Mouse (Mus musculus) left cerebral cortex, postnatal 25 days (tissue): Measurements from ENCODE around the gene Pnma1. TPM values are rescaled to one million over a fixed set of nuclear protein-coding genes. Genes with fewer than 3 reads are reported as not detected.

Experiments used
- DNase-seq, 2 experiments: peaks; one replicate each; pipeline ENCODE4 v3.0.0; 2022; ENCODE audit warnings: low spot score in 2 of 2, mixed read lengths in 1 of 2
- intact Hi-C: fragments of 180-260 bp; cut with DNase I; formaldehyde crosslinking; loops from one replicate; pipeline ENCODE4 v1.15.1; 2025
- total RNA-seq, 2 experiments: library from RNA; stranded (reverse); gene quantifications; 2 replicates each; pipeline ENCODE4 v1.2.3; 2021

Gene Pnma1
- total RNA-seq, 2 experiments from 2014 or later, result 4.9 to 5.2 TPM

DNA sequence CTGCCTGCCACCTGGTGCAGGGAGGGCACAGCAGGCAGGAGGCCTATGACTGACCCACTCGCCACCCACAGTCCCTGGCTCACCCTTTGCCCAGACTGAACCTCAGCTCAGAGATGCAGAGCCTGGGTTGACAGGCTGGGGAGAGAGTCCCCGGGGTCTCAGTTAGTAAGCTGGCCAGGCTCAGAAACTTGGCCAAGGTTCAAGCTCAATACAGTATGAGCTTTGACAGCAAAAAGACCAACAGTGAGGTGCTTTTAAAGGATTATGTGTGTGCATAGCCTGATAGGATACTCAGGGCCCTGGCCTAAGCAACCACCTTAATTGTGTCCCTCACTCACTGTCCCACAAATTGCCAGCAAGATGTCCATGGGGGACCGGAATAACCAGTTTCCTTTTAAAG lies 31.8 kb upstream of the Pnma1 start:
- intact Hi-C loops, result no loop called here
- no peak for DNase-seq

DNA sequence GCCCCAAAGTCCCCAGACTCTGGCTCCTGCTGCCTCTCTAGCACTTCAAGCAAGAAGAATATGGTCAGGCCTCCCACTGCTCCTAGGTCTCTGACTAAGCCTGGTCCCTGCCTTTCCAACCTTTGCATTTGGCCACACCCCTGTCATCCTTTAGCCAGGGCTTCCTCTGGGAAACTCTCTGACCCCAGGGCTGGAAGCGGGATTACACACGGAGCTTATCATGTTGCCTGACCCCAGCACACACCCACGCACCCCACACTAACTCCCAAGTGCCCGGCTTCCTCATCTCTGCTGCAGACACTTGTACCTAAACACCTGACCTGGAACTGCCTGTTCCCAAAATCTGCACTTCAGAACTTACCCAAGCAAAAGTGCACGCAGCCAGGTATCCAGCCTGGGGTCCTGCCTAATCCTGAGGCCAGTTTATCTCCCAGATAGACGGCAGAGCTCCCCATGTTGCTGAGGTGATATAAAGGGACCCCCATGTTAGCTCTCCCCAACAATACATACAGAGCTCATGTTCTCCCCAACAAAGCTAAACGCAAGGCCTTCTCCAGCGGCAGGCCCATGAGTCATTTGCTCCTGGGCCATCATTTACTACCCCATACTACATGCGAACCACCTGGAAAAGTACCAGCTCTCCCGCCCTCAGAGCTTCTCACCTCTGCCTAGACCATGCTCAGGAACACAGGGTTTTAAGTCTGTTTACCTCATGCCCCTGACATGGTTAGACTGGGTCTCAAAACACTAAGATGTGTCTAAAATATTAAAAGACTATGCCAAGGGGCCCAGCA lies 30.6 kb upstream of the Pnma1 start:
- intact Hi-C loops, result loop anchor here (5.0 kb wide), 1 partner anchor 38 kb away; the partner anchor contains the start of gene Elmsan1
- no peak for DNase-seq

DNA sequence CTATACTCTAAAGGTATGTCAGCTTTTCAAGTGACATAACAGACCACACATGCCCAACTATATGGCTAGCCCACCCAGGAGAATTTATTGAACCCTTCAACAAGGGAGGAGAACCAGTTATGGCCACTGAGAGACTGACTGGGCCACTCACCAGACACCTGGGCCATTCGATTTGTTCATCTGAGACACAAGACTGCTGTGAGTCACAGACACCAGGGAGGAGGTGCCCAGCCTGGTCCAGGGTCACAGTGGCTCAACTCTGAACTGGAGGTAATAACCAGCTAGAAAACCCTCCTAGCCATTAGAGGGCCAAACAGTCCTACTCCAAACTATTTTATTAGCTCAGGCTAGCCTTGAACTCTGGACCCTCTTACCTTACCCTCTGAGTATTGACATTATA lies 29.8 kb upstream of the Pnma1 start:
- DNase-seq, result no peak
- intact Hi-C loops, result loop anchor here (5.0 kb wide), 1 partner anchor 39 kb away; the partner anchor contains the start of gene Elmsan1

DNA sequence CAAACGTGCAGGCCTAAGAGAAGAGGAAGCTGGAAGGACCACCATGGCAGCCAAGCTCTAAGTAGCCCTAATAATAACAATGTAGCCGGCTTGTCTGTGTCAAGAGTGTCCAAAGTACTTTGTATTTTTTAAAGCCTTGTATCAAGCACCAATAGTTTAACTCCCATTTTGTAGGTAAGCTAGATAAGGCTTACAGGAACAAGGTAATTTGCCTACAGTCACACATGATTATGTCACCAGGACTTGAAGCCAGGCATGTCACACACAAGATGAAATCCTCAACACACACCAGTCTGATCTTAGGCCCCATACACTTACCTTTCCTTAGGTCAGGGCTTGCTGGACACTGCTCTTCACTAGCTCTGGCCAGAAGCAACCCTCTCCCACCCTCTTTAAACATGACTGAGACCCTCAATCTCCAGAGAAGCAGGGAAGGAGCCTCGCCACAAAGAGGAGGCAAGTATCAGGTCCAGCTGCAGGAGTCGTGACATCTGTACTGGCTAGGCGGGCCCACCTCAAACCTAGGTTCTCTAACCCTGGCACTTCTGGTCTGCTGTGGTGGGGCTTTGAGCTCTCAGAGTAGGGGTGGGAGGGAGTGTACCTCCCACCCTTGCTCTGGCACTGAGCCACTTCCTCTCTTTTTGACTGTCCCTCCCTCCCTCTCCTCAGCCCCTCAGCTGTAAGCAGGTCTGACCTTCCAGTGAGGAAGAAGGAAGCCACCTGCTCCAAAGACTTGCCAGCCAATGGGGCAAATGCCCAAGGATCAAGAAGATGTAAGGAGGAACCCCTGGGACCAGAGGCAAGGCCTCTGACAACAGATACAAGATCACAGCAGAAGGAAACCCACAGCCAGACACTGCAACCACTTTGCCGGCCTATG lies 28.8 kb upstream of the Pnma1 start:
- no peak for DNase-seq
- intact Hi-C loops, result loop anchor here (2.0 to 5.0 kb wide), 2 partner anchors 16 to 40 kb away; partner anchors contain the start of gene Elmsan1

DNA sequence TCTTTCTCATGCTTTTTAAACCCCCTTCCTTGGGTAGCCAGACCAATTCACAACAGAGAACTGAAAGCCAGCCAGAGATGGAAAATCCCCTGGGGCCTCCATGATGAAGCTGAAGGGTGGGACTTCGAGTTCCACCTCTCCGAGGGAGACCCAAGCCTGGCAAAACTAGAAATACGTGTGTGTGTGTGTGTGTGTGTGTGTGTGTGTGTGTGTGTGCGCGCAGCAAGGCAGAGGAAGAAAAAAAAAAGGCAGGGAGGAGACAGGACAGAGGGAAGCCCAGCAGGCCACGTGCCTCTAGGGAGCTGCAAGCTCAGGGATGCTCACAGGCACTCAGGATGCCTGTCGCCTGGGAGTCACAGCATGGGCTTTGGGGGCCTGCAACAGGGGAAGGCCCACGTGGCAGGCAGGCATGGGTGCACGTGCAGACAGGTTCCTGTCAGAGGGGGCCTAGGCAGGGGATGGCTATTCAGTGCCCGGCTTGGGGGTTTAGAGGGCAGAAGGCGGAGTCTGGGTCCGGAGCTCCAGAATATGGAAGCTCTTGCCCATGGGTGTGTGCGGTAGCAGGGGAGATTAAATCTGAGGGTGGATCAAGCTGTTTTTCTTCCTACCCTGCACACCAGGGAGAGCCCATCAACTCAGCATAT lies 28.0 kb upstream of the Pnma1 start:
- DNase-seq, result peak; percentile 41 to 50
- intact Hi-C loops, result loop anchor here (2.0 to 5.0 kb wide), 2 partner anchors 17 to 41 kb away; partner anchors contain the start of gene Elmsan1

DNA sequence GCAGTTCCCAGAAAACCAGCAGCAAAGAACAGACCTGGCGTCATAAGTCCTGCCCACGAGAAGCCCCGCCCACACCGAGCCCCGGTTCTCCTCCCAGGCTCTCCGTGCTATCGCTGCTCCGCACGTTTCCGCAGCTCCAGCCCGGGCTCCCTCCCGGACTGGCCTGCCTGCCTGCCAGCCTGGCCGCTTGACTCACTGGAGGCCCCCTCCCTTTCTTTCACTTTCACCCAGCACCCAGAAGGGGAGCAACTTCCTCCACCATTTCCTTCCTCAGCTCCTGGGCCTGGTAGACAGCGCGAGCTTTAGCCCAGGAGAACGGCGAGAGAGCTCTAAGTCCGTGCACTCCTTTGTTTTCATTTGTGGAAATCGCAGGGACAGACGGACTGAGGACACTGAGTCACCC lies 27.4 kb upstream of the Pnma1 start:
- intact Hi-C loops, result loop anchor here (2.0 to 5.0 kb wide), 2 partner anchors 17 to 42 kb away; partner anchors contain the start of gene Elmsan1
- peak; percentile 83 to 92 for DNase-seq

DNA sequence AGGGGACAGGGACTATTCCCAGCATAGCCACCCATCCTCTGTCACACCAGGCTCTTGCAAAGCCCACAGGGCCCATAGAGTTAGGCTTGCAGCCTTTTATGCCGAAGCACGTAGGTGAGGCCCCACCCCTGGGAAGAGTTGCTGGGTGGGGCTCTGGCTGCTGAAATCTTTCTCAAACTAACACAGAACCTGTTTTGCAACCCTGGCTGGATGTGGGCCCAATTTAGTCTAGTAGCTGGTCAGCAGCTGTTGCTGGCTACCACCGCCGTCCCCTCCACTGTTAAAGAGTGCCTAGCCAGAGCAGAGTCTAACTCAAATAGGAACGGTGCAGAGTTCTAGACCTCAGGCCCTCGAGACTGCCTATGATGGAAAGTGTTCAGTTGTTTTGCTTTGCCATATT lies 26.6 kb upstream of the Pnma1 start:
- DNase-seq, result no peak
- intact Hi-C loops, result loop anchor here (5.0 kb wide), 1 partner anchor 42 kb away; the partner anchor contains the start of gene Elmsan1

DNA sequence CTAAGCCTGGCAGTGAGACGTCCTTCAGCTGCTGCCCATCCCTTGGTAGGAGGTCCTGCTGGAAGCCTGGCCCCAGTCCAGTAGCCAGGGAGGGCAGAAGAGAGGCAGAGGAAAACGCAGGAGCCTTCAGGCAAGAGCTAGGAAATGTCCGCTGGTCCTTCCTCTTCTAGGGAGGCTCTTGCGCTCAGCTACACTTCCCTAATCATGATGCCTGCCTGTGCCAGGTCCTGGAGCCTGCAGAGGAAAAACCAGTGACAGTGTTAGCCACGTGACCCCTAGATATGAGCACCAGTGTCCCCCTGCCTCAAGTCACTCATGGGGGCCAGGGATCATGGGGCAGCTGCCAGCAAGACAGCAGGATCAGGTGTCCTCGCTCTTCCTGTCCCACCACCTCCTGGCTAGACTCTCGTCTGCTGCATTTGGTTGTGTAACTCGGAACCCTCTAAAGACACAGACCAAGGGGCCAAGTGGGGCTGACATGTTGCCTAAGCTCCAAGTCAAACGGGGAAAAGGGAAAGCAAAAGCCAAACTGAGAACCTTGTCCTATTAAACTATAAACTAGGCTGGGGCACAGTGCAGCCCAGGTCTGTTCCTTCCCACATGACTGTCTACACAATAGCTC lies 26.0 kb upstream of the Pnma1 start:
- intact Hi-C loops, result no loop called here
- no peak for DNase-seq

DNA sequence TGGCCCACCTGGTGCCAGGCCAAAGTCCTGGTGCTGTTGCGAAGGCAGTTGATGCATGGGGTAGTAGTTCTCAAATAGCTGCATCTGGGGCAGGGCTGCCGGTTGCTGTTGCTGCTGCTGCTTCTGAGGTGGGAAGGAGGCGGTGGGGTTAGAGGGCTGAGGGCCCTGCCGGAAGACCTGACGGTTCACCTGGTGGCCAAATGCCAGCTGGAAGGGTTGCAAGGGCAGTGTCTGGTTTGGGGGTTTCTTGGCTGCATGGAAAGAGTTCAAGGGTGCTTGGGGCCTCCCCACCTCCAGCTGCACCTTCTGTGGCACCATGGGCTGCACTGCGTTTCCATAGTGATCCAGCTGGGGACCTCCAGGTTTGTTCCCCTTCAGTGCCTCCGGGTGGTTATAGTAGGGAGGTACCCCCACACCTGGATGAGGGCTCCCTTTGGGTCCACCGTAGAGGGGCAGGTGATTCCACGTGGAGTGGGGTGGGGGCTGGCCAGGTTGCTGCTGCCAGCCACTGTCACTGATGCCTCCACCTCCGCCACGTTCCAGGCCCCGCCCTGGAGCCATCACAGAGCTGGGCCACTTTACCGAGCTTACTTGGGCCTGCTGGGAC lies 25.1 kb upstream of the Pnma1 start:
- intact Hi-C loops, result no loop called here
- DNase-seq, result no peak

DNA sequence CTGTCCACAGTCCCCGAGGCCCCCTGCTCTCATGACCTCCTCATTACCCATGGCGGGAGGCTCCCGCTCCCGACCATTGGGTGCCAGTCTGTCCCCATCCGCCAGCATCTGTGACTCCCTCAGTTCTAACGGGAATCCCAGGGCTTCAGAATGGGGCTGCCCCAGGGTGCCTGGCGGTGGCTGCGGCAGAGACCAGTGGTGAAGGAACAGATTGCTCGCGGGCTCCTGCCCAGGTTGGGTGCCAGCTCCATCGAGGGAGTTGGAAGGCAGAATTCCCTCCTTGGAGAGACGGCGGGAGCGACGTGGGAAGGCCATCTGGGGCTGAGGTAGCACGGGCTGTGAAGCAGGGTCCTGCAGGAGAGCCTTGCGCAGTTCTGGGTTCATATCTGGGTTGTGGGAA lies 24.6 kb upstream of the Pnma1 start:
- intact Hi-C loops, result no loop called here

DNA sequence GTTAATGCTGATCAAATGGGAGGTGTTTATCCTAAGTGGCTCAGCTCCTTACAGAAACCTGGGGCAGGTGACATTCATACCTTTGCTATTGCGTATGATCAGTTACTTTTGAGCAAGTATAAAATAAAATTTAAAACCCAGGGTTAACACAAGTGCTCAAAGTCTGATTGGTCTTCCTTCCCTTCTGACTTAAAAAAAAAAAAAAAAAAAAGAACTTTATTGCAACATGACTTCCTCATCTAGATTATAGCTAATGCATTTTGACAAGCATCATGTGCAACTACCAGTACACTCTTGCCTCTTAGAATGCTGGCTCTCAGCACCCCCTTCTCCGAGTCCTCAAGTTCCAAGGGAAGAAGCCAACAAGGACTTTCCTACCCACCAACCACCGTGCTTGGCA lies 23.9 kb upstream of the Pnma1 start:
- DNase-seq, result no peak
- intact Hi-C loops, result no loop called here

More for the DNA sequence above, 24.6 kb upstream of the Pnma1 start:
- DNase-seq, result peak in 1 of 2 experiments; percentile 51

DNA sequence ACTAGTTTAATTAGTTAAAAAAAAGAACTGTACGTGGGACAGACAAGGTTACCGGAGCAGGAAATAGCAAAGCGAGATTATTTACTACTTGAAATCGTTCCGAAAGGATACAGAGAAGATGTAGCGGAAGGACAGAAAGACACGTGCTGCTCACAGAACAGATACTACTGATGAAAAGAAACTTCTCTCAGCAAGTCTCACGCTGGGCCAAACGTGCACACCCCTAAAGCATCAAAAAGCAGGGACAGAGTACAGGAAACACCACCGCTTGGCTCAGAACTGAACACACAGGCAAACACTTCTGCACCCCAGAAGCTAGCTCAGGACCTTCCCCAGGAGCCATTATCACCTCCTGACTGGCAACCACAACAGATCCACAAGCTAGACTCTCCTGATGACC lies 22.3 kb upstream of the Pnma1 start:
- no peak for DNase-seq
- intact Hi-C loops, result no loop called here

DNA sequence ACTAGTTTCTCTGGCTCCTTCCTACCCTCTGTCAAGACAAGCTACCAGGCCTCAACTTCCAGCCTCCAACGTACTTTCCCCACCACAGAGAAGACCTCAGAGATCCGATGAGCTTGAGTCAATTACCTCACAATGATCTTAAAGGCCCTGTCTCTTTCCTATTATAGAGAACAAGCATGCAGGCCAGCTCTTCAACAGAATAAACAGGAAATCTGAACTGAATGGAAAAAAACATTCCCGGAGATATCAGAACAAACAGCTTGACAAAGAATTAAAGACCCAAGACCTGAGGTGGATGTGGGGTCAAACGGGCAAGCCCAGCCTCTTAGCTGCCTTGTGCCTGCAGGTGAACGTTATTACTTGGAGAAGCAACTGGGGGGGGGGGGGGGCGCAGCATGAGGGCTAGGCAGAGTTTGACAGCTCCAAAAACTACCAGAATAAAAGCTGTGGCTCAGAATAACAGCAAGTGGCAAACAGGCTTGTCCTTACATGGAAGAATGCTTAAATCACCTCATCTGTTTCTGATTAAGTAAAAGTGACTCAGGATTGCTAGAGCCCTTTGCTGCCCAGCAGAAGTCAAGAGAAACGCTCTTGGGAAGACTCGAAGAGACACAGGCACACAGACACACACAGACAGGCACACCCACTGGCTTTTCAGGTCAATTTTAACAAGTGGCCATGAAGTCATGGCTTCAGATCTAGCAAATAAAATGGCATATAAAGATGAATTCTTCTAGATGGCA lies 17.5 kb upstream of the Pnma1 start:
- intact Hi-C loops, result no loop called here
- no peak for DNase-seq

DNA sequence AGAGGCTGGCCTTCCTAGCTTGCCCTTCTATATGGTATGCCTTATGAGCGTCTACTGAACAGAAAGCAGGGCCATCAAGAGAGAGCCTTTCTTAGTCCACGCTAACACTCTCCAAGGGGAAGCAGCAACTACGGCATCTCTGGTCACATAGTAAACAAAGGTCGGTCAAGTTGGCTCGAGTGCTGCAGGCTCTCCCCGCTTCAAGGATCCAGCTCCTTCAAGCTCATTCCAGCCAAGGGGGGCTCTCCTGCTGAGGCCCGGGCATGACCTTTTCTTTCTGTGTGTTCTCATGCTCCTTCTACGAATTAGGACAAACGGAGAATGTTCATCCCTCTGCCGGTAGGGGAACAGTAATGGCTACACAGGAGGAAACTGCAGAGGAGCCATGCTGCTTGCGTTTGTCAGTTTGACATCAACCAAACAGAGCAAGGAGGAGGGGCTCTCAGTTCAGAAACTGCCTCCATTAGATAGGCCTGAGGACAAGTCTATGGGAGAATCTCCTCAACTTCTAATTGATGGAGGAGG lies 15.4 kb upstream of the Pnma1 start:
- no peak for DNase-seq
- intact Hi-C loops, result no loop called here

DNA sequence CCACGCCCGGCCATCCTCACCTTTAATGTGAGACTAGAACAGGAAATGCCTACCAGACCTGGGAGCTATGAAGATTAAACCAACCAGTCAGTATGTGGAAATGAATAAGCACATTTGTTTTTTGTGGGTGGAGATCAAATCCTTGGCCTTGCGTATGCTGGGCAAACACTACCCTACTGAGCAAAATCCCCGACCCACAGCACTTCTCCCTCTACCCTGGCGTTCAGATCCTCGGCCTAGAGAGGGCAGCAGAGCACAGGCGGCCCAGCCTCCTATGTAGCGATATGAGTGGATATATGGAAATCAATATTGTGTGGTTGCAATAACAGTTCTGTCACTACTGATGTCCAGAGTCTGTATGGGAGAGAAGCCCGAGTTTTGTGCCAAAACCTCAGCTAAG lies 14.8 kb upstream of the Pnma1 start:
- DNase-seq, result no peak
- intact Hi-C loops, result no loop called here

DNA sequence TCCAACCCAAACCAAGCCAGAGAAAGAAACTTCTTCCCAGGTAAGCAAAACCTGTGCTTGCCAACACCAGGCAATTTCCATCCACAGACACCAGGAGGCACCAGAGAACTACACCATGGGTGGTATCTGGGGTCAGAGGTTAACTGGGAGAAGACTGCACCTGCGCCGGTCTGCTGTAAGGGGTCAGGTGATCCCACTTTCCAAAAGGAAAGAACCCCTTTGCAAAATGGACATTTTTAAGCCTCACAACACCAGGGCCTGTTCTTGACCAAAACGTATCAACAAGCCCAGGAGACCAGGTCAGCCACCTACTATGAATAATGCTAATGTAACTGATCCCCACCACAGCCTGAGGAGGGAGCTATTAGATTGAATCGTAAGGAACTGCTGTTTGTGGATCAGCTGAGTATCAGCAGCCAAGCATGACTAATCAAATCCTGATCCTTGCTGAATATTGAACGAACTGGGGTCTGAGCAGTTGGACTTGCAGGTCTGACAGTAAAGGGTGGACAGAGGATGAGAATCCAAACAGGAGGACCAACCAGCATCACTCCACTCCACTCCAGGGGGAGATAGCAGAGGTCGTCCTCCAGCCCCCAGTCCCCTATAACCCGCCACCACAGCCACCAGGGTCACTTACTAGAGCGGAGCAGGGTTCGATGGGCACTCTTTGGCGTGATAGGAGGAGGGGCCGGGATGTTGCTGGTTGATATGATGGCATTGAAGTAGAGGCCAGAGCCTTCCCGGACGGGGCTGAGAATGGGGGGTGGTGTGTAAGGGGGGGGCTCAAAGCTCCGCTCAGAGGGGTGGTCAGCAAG lies 13.5 kb upstream of the Pnma1 start:
- intact Hi-C loops, result loop anchor here (2.0 kb wide), 1 partner anchor 87 kb away; no protein-coding TSS in a partner anchor

DNA sequence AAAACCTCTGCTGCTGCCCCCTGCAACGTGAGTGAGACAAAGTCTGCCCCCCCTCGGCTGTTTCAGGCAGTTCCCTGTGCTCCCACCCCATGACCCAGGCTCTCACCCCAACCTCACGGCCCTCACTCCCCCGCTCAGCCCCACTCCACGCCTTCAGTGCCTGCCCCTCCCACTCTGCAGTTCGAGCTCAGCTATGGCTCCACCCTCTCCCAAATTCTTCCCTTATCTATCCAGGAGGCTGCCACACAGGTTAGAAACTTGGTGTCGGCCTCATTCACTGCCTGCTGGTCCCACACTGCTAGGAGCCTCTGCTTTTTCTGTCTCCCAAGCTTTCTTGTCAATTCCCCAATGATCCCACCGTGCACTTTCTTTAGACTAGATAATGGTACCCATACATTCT lies 12.8 kb upstream of the Pnma1 start:
- DNase-seq, result no peak
- intact Hi-C loops, result loop anchor here (2.0 kb wide), 1 partner anchor 88 kb away; no protein-coding TSS in a partner anchor

More for the DNA sequence above, 13.5 kb upstream of the Pnma1 start:
- no peak for DNase-seq
